Mouse (Mus musculus): ENCODE results near the gene Nemf. TPM values are rescaled to one million over a fixed set of nuclear protein-coding genes. Genes with fewer than 3 reads are reported as not detected.
"Not testable (repeated sequence)": the region's sequence is repeated elsewhere in the genome, so short reads cannot be mapped to it uniquely, and the experiment has no call there.

Nemf gene
- 10 to 100 TPM; 33.9 to 39.0 TPM for total RNA-seq (2021)
- long read RNA-seq, experiment 1, full-length matches to known transcripts, result 12 of 51 reads
- long read RNA-seq, experiment 1, partial matches to known transcripts, result 25 of 51 reads
- long read RNA-seq, experiment 1, other reads (novel, unspliced or antisense), result 14 of 51 reads
- long read RNA-seq, experiment 2, full-length matches to known transcripts, result 13 of 22 reads
- long read RNA-seq, experiment 2, partial matches to known transcripts, result 3 of 22 reads
- long read RNA-seq, experiment 2, other reads (novel, unspliced or antisense), result 6 of 22 reads

DNA sequence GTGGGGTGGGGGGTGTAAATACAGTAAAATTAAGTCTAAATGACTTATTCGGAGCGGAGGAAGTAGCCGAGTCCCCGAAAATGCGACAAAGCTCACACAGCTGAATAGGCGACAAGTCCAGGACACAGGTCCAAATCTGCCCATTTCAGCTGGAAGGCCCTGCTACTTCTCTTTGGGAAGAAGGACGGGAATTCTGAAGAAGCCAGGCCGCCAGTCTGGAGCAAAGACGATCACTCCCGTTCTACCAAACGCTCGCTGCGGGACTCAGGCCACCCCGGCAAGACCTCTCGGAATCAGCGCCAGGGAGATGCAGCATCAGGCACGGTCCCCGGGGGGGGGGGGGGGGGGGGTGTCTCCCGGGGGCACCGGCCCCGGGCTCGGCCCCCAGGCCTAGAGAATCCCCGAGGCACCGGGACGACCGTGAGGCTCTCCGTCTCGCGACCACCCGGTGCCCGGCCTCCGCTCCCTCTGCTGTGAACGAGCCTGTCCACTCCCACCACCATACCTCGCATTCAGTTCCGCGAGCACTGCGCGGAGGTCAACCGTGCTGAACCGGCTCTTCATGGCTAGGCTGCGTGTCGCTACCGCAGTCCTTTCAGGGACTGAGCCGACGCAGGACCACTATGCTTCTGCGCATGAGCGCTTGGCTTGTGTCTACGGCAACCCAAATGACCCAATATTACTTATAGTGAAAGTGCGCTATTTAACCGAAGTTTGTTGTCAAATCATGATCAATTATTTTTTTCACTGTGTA is at the start of gene Nemf:
TSS of gene Nemf (minus strand) at position 620 of the 754 bp plus-strand sequence.
- peak; percentile 91 for DNase-seq

DNA sequence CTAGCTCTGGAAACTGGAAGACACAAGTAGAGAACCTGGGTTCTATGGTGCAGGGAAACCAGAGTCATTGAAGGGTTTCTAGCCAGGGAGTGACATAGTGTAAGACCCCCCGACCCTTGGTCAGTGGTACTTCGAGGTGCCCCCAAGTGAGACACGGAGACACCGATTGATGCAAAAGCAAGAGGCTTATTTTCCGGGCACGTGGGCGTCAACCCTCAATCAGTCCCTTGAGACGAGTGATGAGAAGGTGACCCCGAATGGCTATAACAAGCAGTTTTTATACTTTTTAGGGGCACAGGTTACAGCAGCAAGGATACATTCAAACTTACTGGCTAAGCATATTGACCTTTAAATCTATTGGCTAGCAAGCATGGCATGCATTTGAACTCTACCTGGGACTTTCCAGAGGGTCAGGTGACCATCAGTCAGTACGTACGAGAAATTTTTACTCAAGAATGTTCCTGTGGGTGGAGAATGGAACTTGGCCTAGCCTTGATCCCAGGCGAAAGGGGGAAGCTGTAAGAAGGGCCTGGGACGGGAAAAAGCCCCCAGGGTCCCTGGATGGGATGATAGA is 45.7 kb upstream of the Nemf start:
- no peak for DNase-seq

DNA sequence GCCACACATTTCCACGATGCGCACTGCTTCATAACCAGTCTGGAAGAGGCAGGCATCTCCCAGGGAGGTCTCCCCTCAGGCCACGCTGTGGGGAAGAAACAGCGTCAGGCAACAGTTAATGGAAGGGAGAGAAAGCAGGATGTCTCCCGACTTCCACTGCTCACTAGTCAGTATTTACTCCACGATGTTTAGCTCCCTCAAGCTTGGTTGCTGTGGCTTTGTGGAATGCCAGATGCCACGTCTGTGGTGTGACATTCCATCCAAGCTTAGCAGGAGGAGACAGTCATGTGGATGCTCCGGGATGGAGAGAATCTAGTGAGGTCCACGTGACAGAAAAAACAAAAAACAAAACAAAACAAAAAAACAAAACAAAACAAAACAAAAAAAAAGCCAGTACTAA is 45.1 kb upstream of the Nemf start:
- DNase-seq, result no peak

DNA sequence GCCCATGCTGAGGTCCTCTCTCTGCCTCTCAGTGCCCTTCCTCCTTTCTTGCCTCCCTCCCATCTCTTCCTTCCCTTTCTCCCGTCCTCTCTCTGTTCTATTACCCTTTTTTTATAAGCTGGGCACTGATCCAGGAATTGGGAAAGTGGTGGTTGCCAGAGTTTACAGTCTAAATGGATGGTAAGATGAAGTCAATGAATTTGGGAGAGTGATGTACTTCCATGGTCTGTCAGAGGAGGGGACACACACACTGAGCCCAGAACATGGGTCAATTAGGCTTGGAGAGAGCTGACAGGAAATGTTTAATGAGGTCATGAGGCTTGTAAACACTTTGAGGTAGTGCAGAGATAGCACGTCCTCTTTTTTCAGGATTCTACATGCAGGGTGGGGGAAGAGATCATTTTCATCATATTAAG is 43.9 kb upstream of the Nemf start:
- no peak for DNase-seq

DNA sequence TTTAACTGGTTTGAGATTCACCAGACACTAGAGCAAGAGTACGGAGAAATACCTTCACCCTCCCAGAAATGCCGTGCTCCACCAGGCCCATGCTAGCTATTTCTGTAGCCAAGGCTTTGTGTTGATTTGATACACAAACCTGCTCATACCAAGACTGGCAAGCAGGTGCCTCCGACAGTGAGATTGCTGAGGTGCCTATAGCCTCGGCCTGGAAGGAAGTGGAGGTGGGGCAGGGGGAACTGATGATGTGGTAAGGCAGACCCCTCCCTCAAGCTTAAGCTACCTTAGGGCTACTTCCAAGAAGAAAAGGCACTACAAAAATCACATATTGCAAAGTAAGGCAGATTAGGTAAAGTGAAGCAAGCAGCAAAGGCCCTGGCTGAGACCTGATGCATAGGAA is 43.4 kb upstream of the Nemf start:
- no peak for DNase-seq

DNA sequence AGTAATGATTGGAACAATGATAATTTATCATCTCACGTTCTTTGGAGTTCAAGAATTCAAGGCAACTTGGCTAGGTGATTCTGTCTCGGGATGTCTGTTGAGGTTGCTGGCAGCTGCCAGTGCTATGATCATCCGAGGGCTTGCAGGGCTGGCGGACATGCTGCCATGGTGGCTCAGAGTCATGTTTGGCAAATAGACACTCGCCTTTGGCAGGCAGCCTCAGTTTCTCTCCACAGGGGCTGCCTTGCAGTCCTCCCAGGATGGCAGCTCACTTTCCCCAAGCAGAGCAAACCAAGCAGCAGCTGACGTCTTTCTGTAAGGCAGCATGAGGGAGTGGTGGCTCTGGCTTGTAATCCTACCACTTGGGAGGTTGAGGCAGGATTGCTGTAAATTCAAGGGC is 37.5 kb upstream of the Nemf start:
- DNase-seq, result no peak

DNA sequence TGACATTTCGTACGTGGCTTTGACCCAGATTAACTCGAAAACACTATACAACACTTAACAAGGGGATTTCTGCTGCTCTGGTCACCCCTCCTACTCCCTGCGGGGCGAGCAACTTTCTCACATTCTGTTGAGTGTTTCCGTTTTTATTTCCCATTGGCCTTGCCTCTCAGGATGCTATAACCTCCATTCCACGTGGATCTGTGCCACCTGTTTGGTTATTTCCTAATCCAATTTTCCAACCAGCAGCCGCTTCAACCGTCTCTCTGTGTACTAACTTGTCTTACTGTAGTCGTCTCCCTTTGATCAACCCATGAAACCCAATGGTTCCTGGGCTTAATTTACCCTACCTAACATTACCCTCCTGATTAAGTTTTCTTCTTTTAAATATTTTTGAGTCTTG is 36.1 kb upstream of the Nemf start:
- DNase-seq, result no peak

DNA sequence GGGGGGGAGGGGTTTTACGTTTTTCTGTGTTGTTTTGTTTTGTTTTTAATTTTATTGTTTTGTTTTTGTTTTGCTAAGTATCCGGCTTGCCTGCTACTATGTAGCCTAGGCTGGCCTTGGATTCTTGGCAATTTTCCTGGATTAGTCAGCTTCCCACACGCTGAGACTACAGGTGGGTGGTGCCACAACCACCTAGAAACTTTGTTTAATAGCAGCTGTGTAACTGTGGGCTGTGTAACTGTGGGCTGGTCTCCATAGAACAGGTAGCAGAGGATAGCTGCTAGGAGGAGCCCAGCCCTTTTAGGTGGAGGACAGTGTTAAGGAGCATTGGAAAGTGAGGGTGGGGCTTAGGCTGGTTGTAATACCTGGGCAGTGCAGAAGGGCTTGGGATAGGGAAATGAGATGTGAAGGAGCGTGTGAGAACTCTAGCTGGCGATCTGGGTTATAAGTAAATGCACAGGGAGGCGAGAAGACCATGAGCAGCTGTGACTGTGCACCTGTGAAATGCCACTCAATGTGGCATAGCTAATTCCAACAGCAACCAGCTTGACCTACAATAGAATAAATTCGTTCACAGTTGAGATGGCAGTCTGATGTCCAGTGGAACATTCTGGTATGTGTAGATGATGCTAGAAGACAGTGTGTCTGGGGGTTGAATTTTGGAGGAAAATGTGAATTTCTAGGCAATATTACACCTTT is 33.2 kb upstream of the Nemf start:
- no peak for DNase-seq

DNA sequence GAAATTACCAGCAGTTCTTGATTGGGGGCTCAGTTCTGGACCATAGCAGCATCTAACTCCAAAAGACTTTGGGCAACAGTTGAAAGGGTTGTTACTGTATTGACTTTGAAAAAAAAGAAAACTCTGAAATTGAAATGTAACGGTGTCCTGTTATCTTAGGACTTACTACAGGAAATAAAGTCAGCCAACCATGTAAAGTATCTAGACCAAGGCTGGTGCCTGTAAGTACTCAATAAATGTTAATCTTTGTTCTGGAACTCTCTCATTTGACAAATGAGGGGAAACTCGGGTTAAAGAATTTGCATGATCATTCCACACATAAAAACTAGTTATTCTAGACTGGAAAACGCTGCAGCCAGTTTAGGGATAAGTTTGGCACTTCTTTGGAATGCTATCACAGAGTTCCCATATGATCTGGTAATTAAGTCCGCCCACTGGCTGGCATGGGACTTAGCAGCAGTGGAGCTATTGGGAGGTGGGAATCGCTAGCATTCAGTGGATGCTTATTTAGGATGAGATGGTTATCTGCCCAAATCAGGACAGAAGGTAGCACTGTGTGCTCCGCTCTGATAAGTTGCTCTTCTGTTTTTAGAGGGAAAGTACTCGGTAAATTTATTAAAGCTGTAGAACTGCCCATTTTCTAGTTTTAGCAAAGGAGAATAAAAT is 32.4 kb upstream of the Nemf start:
- no peak for DNase-seq

DNA sequence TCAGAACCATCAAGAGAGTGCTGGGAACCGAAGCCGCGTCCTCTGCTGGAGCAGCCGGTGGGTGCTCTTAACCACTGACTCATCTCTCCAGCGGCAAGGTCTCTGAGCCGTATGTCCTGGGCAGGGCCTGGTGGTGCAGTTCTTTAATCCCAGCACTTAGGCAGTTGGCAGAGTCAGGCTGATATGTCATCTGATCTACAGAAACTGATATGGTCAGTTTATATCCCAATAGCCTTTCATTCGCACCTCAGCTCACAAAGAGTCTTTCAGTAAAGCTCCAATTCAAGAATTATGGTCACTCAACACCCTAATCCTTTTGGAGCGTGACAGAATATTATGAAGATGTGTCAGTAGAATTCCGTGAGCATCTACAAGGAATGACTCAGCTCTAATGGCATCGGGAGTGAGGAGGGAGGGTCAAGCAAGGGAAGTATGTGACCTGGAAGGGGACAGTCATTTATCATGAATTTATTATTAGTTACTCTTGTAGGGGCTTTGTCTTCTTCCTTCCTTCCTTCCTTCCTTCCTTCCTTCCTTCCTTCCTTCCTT is 31.4 kb upstream of the Nemf start:
- DNase-seq, result no peak

DNA sequence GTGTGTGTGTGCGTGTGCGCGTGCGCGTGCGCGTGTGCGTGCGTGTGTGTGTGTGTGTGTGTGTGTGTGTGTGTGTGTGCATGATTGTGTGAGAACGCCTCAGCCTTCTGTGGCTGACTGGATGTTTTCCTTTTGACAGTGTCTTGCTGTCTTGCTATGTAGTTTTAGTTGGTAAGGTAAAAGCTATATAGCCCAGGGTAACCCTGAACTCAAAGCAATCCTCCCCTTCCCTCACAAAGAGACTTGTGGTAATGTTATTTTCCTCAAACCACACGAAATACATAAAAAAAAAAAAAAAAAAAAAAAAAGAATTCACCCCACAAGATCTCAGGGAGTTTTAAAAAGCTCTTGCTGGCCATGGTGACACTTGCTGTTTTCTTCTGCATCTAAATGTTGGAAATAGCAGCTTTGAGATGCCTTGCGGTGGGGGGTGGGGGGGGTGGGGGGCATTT is 29.3 kb upstream of the Nemf start:
- not testable (repeated sequence) for DNase-seq

DNA sequence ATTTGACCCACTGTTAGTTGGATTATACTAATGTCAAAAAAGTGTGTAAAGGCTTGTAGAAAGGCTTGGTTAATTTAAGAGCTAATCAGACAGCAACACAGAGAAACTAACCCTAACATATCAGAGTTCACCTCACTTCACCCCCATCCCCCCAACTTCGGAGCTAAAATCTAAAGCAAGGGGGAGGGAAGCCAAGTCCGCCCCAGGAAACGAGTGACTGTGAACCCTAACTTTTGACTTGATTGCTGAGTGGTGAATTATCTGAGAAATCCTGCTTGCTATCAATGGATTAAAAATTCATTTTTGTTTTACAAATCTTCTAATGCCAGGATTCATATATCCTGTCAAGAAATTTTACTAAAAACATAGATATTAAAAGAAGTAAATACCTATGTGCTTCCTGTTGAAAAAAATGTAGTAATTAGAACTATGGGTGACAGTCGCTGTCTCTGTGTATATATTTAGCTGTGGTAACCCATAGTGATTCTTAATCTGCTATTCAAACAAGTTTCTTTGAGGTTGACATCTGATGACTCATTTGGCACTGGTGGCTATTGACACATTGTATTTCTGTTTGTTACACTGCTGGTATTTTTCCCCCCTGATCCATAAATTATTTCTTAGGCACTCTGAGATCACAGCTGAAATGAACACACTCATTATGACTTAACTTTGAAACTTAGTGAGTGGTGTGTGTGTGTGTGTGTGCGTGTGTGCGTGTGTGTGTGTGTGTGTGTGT is 28.7 kb upstream of the Nemf start:
- no peak for DNase-seq

DNA sequence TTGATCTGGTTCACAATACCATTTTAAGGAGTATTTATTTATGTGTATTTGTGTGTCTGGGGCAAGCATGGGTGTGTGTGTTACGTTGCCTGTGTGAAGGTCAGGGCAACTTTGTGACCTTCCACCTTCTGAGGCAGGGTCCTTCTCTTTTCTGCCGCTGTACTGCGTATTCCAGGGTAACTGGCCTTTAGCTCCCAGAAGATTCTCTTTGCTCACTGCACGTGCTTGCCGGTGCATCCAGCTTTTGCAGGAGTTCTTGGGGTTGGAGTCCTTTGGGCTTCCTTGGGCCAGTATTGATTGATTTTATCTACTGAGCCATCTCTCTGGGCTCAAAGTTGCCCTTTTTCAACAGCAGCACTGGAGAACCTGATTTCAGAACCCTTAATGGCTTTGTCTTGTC is 27.6 kb upstream of the Nemf start:
- no peak for DNase-seq

DNA sequence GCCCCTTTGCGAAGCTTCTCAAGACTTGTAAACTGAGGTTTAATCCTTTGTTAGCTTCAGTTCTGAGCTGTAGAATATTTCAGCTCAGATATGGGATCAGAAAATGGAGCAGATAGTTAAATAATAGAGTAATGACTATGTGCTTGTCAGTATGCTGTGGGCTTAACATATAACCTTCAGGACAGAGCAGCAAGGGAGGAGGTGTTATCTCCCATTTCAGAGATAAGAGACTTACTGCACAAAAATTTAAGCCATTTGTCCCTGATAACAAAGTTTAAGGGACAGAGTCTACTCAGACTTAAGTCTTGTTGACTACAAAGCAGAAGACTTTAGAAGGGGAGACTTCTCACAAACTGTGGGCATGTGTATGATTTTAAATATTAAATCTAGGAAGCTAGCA is 25.9 kb upstream of the Nemf start:
- DNase-seq, result no peak

DNA sequence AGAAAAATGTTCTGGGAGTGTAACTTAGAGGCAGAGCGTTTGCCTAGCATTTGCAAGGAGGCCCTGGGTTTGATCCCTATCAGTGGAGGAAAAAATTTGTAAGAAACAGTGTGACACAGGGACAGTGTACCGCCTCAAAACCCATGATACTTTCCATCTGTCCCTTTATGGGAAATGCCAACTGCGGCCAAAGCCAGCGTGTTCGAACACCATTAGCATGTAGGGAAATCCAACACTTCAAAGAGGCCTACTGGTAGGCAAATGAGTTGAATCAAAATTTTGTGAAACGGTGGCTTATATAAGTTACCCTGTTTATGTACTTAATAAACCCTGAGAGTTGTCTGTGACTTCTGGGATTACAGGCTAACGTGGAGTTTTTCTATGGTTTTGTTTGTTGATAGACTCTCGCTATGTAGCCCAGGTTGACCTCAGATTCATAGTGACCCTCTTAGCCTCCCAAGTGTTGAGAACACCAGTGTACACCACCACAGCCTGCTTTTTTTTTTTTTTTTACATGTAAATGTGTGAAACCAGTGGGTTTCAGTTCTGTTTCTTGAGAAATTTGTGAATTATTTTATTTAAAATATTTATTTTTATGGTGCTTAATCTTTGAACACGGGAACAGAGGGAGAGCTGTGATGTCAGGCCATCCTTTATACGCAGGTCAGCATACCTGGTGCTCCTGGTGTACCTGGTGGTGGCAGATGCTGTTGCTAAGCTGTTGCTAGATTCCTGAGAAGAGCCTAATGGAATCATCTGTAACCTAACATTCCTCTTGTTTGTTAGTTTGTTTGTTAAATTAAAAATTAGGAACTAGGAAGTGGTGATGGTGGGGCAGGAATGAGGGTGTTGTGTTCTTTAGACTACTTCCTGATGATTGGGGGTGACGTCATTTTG is 21.8 kb upstream of the Nemf start:
- no peak for DNase-seq

DNA sequence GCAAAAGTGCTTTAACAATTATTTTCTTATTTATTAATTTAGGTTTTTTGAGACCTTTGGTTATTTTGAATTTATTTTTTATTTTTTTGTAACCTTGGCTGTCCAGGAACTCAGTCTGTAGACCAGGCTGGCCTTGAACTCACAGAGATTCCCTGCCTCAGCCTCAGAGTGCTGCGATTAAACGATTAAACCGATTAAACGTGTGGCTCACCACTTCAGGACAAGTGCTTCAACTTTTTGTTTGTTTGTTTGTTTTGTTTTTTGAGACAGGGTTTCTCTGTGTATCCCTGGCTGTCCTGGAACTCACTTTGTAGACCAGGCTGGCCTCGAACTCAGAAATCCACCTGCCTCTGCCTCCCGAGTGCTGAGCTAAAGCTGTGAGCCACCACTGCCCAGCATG is 20.7 kb upstream of the Nemf start:
- not testable (repeated sequence) for DNase-seq

DNA sequence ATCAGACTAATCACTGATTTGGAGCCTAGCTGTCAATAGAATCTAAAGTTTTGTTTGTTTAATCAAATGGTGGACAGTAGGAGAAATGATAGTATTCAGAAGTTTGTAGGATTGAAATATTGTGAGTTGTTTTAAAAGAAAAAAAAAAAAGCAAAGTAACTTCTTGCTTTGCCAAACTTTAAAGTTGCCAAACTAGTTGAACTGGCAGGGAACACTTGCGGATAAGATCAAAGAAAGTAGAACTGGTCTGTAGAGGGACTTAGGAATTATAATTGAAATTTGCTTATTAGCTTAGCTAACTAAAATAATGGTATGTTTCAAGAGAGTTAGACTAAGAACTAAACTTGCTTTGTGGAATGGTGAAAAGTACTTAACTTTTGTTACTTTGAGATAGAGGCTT is 20.2 kb upstream of the Nemf start:
- no peak for DNase-seq

DNA sequence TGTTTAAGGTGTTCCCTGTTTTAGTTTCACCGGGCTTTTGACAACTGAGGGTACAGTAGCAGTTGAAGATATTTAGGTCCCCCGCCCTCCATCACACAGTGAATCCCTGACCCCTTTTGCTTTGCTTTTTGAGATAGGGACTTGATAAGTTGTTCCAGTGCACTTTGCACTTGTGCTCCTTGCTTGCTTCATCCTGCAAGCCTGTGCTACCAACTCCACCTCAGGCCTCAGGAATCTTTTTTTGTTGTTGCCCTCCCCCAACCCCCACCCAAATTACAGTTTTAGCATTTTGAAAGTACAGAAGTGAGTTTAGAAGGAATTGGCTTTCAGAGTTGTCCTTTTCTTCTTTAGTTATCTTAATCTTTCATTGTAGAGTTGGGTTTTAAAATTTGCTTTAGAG is 19.2 kb upstream of the Nemf start:
- DNase-seq, result no peak

DNA sequence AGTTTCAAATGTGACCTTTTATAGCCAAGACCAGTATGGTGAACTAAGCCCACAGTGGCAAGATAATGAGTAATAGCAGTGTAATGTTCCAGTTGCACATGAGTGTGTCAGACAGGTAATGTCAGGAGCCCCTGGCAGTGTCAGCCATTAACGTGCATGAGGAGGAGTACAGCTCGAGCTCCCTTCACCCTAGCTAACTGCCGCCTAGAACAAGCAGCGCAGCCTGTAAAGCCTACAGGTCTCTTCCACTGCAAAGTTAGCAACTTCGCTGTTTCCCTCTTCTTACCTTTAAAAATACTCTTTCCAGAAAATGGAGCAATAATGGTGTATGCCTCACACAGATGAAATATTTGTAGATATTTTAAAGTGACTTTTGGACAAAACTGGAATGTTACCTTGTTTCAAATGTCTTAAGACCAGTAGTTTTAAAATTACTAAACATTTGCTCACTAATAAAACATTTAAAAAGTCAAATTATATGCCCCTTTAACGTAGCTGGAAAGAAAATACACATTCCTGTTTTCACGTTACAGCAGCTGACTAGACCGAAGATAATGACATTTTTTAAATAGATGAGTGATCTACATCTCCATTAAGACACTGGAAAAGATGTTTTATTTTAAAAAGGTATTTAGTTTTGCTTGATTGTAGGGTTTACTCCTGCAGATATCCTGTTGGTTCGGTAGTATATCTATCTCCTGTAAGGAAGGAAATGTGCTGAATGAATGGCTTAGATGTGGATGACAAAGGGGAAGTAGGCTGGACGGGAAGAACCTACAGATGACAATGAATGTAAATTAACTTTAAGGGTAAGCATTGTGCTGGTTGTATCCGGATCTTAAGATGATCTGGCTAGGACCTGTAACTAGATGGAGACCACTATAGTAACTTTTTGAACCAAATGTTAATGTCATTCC is 17.1 kb upstream of the Nemf start:
- no peak for DNase-seq

Measured in adrenal gland, postnatal 10 days (tissue).